Mouse (Mus musculus) erythroblast, embryonic 14.5 days (primary cell): ENCODE measurements at regions not wholly inside any gene's neighbourhood (a gene's known extent, or its start where the extent isn't known, plus 50 kb on each side); places are given as distances from the start of the nearest gene placed in this dataset.

ENCODE experiments used
- GATA1 ChIP-seq: IDR thresholded peaks from 2 replicates; pipeline ENCODE4 v1.6.1; 2012; ENCODE audit warnings: low read length, inconsistent platforms, mixed read lengths
- TAL1 ChIP-seq: IDR thresholded peaks from 3 replicates; pipeline ENCODE4 v1.6.1; 2012; ENCODE audit warnings: low read length, inconsistent platforms, mixed read lengths

DNA sequence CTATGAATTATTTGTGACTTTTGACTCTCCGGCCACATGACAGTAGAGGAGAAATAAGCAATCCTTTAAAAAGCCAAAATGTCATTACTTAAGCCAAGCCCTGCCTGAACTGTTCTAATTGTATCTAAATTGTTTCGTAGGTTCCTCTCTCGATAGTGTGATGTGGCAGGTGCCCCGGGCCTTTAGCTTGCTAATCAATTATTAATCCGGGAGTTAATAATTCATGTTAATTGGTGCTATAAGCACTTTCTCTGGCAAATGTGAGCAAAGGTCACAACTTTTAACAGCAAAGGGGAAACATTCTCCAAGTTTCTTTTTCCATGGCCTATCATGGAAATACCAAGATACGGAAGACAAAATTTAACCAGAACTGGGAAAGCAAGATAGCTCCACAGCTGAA lies 235.9 kb downstream of the Setd4 start:
- TF ChIP-seq GATA1 (no peak), TAL1 (no peak)
